Mouse (Mus musculus) small intestine, adult 2 months (tissue): ENCODE data around the gene Foxp1.

Experiments used
- CTCF ChIP-seq: fragments of 200-500 bp; IDR thresholded peaks from 2 replicates; pipeline ENCODE4 v1.5.1; 2012; ENCODE audit warnings: low read depth, mild to moderate bottlenecking, control low read depth, inconsistent platforms, low read length, moderate library complexity, mixed read lengths; ENCODE audit not compliant: insufficient replicate concordance, insufficient read length; ENCODE audit errors: extremely low read depth
- POLR2A ChIP-seq: fragments of 200-500 bp; IDR thresholded peaks from 2 replicates; pipeline ENCODE4 v1.6.1; 2012; ENCODE audit warnings: low read depth, mild to moderate bottlenecking, control low read depth, inconsistent platforms, low read length, moderate library complexity

GRCm38 (mm10) chr6:99343815-99344214 lies 178.7 kb downstream of the Foxp1 start:
- TF ChIP-seq POLR2A (no peak), CTCF (no peak)
